Mouse (Mus musculus): ENCODE measurements around the gene Hunk. TPM values are rescaled to one million over a fixed set of nuclear protein-coding genes. Genes with fewer than 3 reads are reported as not detected.

Gene Hunk
- total RNA-seq, 2 experiments from 2014 or later = 0.60 TPM; not detected in 1

GRCm38 (mm10) chr16:90541191-90541590, 155.4 kb downstream of the Hunk start:
- no peak for ATAC-seq (replicated peaks; ENCODE audit: low FRiP score, poor library complexity, severe bottlenecking)

DNA sequence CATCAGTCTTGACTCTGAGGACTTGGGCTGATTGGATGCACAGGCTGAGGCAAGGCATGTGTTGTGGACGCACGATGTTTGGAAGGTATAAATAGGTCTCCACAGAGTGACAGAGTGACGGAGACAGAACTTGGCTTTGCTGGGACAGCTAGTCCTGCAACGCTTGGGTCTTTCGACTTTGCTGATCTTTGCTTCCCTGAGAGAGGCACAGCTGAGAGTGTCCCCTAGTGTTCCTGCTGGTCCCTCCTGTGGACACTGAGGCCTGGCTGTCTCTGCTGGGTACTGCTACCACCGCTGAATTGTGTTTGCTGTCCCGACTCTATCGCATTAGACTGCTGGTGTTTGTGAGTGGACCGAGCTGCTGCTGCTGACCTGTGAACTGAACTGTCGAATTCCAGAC, 156.6 kb downstream of the Hunk start:
- no peak for ATAC-seq (replicated peaks; ENCODE audit: low FRiP score, poor library complexity, severe bottlenecking)

DNA sequence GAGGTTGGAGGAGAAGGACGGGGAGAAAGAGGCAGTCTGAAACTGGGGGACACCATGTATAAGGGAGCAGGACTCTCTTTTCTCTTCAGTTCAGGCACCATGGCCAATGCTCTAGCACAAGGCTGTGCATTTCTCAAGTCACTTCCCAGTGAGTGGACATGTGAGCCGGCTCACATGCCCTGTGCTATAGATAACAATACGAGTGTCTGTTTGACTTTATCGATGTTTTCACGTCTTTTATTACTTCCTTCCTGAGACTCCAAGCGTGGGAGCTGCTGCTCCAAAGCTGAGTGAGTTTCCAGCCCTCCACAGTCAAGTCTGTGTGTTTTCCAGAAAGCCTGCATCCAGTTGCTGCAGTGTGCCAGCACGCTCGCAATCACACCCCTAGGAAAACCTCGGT, 158.4 kb downstream of the Hunk start:
- no peak for ATAC-seq (replicated peaks; ENCODE audit: low FRiP score, poor library complexity, severe bottlenecking)

DNA sequence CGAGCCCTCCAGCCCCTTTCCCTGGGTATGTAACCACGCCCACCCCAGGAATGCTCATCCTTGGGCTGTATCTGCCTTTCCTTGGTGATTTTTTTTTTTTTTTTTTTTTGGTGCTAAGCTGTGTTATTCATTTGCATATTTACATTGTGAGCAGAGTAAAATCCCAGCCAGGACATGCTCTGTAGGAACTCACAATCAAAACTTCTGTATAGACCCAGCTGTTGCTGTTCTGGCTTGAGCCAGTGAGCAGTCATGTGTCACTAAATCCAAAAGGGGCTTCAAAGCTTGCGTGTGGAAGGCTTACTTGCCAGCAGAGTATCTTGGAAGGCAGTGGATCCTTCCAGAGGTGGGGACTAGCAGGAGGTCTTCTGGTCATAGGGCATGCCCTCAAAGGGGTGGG, 159.7 kb downstream of the Hunk start:
- no peak for ATAC-seq (replicated peaks; ENCODE audit: low FRiP score, poor library complexity, severe bottlenecking)

DNA sequence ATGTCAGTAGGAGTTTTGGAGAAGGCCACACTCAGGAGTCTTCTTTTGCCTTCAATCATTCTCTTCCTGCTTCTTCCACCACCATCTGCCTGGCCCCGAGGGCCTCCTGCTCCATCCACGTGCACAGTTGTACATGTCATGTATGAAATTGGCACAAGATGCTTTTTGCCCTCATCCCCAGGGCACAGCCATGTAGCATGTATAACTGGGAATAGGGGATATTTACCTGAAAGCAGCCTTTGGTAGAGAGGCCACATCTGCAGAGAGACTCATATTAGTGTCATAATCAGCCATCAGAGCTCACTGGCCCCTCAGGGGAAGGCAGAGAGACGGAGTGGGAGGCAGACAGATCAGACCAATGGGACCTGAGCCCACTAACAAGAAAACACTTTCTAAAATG, 160.8 kb downstream of the Hunk start:
- no peak for ATAC-seq (replicated peaks; ENCODE audit: low FRiP score, poor library complexity, severe bottlenecking)

GRCm38 (mm10) chr16:90547996-90548395, 162.2 kb downstream of the Hunk start:
- ATAC-seq (replicated peaks; ENCODE audit: low FRiP score, poor library complexity, severe bottlenecking) = no peak

Other genes with a start within 250 kb of the Hunk start
- gene Tiam1, start 242.2 kb upstream of the Hunk start, total RNA-seq (2015; ENCODE audit: low replicate concordance) = 29.0 and 29.7 TPM in 2 replicates
- 14.4 and 15.7 TPM in 2 replicates for gene Tiam1, start 242.2 kb upstream of the Hunk start, total RNA-seq (2017; ENCODE audit: low replicate concordance)
- gene Sod1, start 165.3 kb upstream of the Hunk start, total RNA-seq (2015; ENCODE audit: low replicate concordance) = 182 and 255 TPM in 2 replicates
- 152 and 196 TPM in 2 replicates for gene Sod1, start 165.3 kb upstream of the Hunk start, total RNA-seq (2017; ENCODE audit: low replicate concordance)
- 19.6 and 23.8 TPM in 2 replicates for gene Scaf4, start 101.5 kb upstream of the Hunk start, total RNA-seq (2015; ENCODE audit: low replicate concordance)
- 10.2 and 15.1 TPM in 2 replicates for gene Scaf4, start 101.5 kb upstream of the Hunk start, total RNA-seq (2017; ENCODE audit: low replicate concordance)

Measured in erythroblast, adult 5-6 weeks (primary cell).